Mouse (Mus musculus): Measurements from ENCODE around the gene Pfdn6. TPM values are rescaled to one million over a fixed set of nuclear protein-coding genes. Genes with fewer than 3 reads are reported as not detected.

Gene Pfdn6
- polyA plus RNA-seq, 1 experiment from 2014 or later = 242 TPM

- Histone ChIP-seq H3K27me3 (ENCODE audit: poor library complexity, severe bottlenecking) (no peaks in the 10 kb centered on the region), H3K4me3 (peak overlapping the region; percentile 14; the same call in 1 of the 2 replicates), H3K4me1 (peaks cover 35% of the 10 kb centered on the region), H3K27ac (no peak overlapping the region), H3K9me3 (no peaks in the 10 kb centered on the region), H3K36me3 (replicated peaks) (peaks cover 28% of the 10 kb centered on the region)
- no peak for DNase-seq (ENCODE audit: extremely low spot score, low spot score)
- WGBS = 82% methylated on average over 21 of the region's 21 CpGs
Measured at GRCm38 (mm10) chr17:33925406-33926116, 14.6 kb downstream of the Pfdn6 start.

- Histone ChIP-seq H3K27me3 (ENCODE audit: poor library complexity, severe bottlenecking) (no peaks in the 10 kb centered on the region), H3K36me3 (replicated peaks) (peaks cover 28% of the 10 kb centered on the region), H3K4me1 (peaks cover 37% of the 10 kb centered on the region), H3K9me3 (no peaks in the 10 kb centered on the region), H3K4me3 (peak overlapping the region; percentile 0; the same call in 1 of the 2 replicates), H3K27ac (no peak overlapping the region)
- no peak for DNase-seq (ENCODE audit: extremely low spot score, low spot score)
- WGBS = 85% methylated on average over 10 of the region's 10 CpGs
Measured at GRCm38 (mm10) chr17:33924577-33925283, 15.4 kb downstream of the Pfdn6 start.

- peak overlapping the region; percentile 76; the same call in 1 of the 2 replicates for H3K4me3 ChIP-seq
- H3K4me1 ChIP-seq = peaks cover 52% of the 10 kb centered on the region
- 89% methylated on average over 7 of the region's 7 CpGs for WGBS
- no peak overlapping the region for H3K27ac ChIP-seq
- H3K36me3 ChIP-seq (replicated peaks) = peaks cover 35% of the 10 kb centered on the region
- H3K9me3 ChIP-seq = no peaks in the 10 kb centered on the region; the same call in 1 of the 2 replicates
- H3K27me3 ChIP-seq (ENCODE audit: poor library complexity, severe bottlenecking) = peaks cover 15% of the 10 kb centered on the region
- no peak for DNase-seq (ENCODE audit: extremely low spot score, low spot score)
Measured at GRCm38 (mm10) chr17:33921361-33921760, 18.8 kb downstream of the Pfdn6 start.

- under 1% methylated on average over 36 of the region's 36 CpGs for WGBS
- Histone ChIP-seq H3K4me1 (peaks cover 55% of the 10 kb centered on the region), H3K36me3 (replicated peaks) (peaks cover 26% of the 10 kb centered on the region), H3K4me3 (peak overlapping the region; percentile 76), H3K9me3 (no peaks in the 10 kb centered on the region; the same call in 1 of the 2 replicates), H3K27ac (peak overlapping the region; percentile 83), H3K27me3 (ENCODE audit: poor library complexity, severe bottlenecking) (peaks cover 15% of the 10 kb centered on the region)
- DNase-seq (ENCODE audit: extremely low spot score, low spot score) = peak; percentile 85
Measured at GRCm38 (mm10) chr17:33920282-33921097, 19.7 kb downstream of the Pfdn6 start.

- H3K27me3 ChIP-seq (ENCODE audit: poor library complexity, severe bottlenecking) = peaks cover 15% of the 10 kb centered on the region
- no peaks in the 10 kb centered on the region; the same call in 1 of the 2 replicates for H3K9me3 ChIP-seq
- peak overlapping the region; percentile 83 for H3K27ac ChIP-seq
- H3K4me1 ChIP-seq = peaks cover 62% of the 10 kb centered on the region
- DNase-seq (ENCODE audit: extremely low spot score, low spot score) = peak; percentile 44
- peak overlapping the region; percentile 76 for H3K4me3 ChIP-seq
- under 1% methylated on average over 52 of the region's 52 CpGs for WGBS
- H3K36me3 ChIP-seq (replicated peaks) = peaks cover 25% of the 10 kb centered on the region
Measured at GRCm38 (mm10) chr17:33919351-33920281, 20.5 kb downstream of the Pfdn6 start.

- Histone ChIP-seq H3K4me1 (peaks cover 71% of the 10 kb centered on the region), H3K27me3 (ENCODE audit: poor library complexity, severe bottlenecking) (peaks cover 15% of the 10 kb centered on the region), H3K9me3 (no peaks in the 10 kb centered on the region; the same call in 1 of the 2 replicates), H3K27ac (no peak overlapping the region), H3K36me3 (replicated peaks) (peaks cover 36% of the 10 kb centered on the region), H3K4me3 (peak overlapping the region; percentile 76)
- WGBS = 59% methylated on average over 37 of the region's 37 CpGs
- DNase-seq (ENCODE audit: extremely low spot score, low spot score) = no peak
Measured at GRCm38 (mm10) chr17:33918293-33919203, 21.6 kb downstream of the Pfdn6 start.

- H3K27ac ChIP-seq = no peak overlapping the region
- H3K9me3 ChIP-seq = no peaks in the 10 kb centered on the region; the same call in 1 of the 2 replicates
- peaks cover 72% of the 10 kb centered on the region for H3K4me1 ChIP-seq
- no peak for DNase-seq (ENCODE audit: extremely low spot score, low spot score)
- peak overlapping the region; percentile 76 for H3K4me3 ChIP-seq
- H3K36me3 ChIP-seq (replicated peaks) = peaks cover 44% of the 10 kb centered on the region
- WGBS = 84% methylated on average over 18 of the region's 18 CpGs
- peaks cover 15% of the 10 kb centered on the region for H3K27me3 ChIP-seq (ENCODE audit: poor library complexity, severe bottlenecking)
Measured at GRCm38 (mm10) chr17:33917656-33918292, 22.4 kb downstream of the Pfdn6 start.

GRCm38 (mm10) chr17:33916847-33917655 lies 23.1 kb downstream of the Pfdn6 start:
- 78% methylated on average over 31 of the region's 31 CpGs for WGBS
- Histone ChIP-seq H3K4me3 (peak overlapping the region; percentile 76), H3K4me1 (peaks cover 76% of the 10 kb centered on the region), H3K27me3 (ENCODE audit: poor library complexity, severe bottlenecking) (peaks cover 15% of the 10 kb centered on the region), H3K27ac (peak overlapping the region; percentile 26; the same call in 1 of the 2 replicates), H3K36me3 (replicated peaks) (peaks cover 51% of the 10 kb centered on the region), H3K9me3 (no peaks in the 10 kb centered on the region; the same call in 1 of the 2 replicates)
- no peak for DNase-seq (ENCODE audit: extremely low spot score, low spot score)

- peaks cover 59% of the 10 kb centered on the region for H3K36me3 ChIP-seq (replicated peaks)
- H3K4me3 ChIP-seq = peak overlapping the region; percentile 76
- peaks cover 83% of the 10 kb centered on the region for H3K4me1 ChIP-seq
- no peak for DNase-seq (ENCODE audit: extremely low spot score, low spot score)
- H3K9me3 ChIP-seq = no peaks in the 10 kb centered on the region; the same call in 1 of the 2 replicates
- peak overlapping the region; percentile 95 for H3K27ac ChIP-seq
- peaks cover 15% of the 10 kb centered on the region for H3K27me3 ChIP-seq (ENCODE audit: poor library complexity, severe bottlenecking)
- WGBS = under 1% methylated on average over 19 of the region's 20 CpGs
Measured at GRCm38 (mm10) chr17:33916294-33916693, 23.8 kb downstream of the Pfdn6 start.

GRCm38 (mm10) chr17:33915671-33916250 lies 24.4 kb downstream of the Pfdn6 start, which contains the start of the genes Tapbp and Zbtb22:
Tapbp (plus strand) TSS chr17:33915899.
Zbtb22 (plus strand) TSS chr17:33915904.
- peak within 1 kb of the TSS; percentile 76 for H3K4me3 ChIP-seq
- peaks cover 64% of the 10 kb centered on the region for H3K36me3 ChIP-seq (replicated peaks)
- H3K27ac ChIP-seq = peak within 1 kb of the TSS; percentile 95
- WGBS = 0% methylated on average over 34 of the region's 34 CpGs
- peak; percentile 98 for DNase-seq (ENCODE audit: extremely low spot score, low spot score)
- peaks cover 82% of the 10 kb centered on the region for H3K4me1 ChIP-seq
- peaks cover 15% of the 10 kb centered on the region for H3K27me3 ChIP-seq (ENCODE audit: poor library complexity, severe bottlenecking)
- H3K9me3 ChIP-seq = no peaks in the 10 kb centered on the region; the same call in 1 of the 2 replicates
